Mouse (Mus musculus) C2C12 (cell line): ENCODE measurements around the gene Nlk.

Experiments
- CEBPB ChIP-seq: IDR thresholded peaks from one replicate; pipeline ENCODE4 v1.6.1; 2011; ENCODE audit warnings: low read depth, mild to moderate bottlenecking, control low read depth, moderate library complexity
- CTCF ChIP-seq: IDR thresholded peaks from one replicate; pipeline ENCODE4 v1.5.1; 2011; ENCODE audit not compliant: control insufficient read depth, insufficient read depth, insufficient read length
- FOSL1 ChIP-seq: IDR thresholded peaks from one replicate; pipeline ENCODE4 v1.8.0; 2011; ENCODE audit warnings: mild to moderate bottlenecking, low read length; ENCODE audit not compliant: poor library complexity, insufficient read depth, severe bottlenecking
- MAX ChIP-seq: IDR thresholded peaks from one replicate; pipeline ENCODE4 v1.6.1; 2011; ENCODE audit warnings: mild to moderate bottlenecking, control low read depth
- MYOD1 ChIP-seq: IDR thresholded peaks from one replicate; pipeline ENCODE4 v1.6.1; 2011; ENCODE audit warnings: low read depth; ENCODE audit not compliant: control insufficient read depth, insufficient read length
- USF1 ChIP-seq: IDR thresholded peaks from one replicate; pipeline ENCODE4 v1.6.1; 2011; ENCODE audit warnings: low read depth, mild to moderate bottlenecking, control low read depth, moderate library complexity

DNA sequence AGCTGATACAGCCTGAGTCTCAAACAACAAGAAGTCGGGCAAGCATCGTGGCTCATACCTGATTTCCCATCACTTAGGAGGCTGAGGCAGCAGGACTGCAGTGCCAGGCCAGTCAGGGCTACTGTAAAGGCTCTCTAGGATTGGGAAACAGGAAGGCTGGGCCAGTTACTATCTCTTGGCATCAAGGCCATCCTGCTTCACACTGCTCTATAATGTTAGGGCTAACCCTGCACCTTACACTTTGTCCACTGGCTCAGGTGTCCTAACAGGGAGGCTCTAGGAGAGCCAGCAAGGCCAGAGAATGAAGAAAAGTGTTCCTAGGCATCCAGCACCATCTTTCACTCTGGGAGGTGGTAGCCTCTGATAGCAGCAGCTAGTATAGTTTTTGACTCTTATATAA is 64.4 kb downstream of the Nlk start:
- TF ChIP-seq CTCF (no peak), MAX (no peak), CEBPB (no peak), USF1 (no peak), MYOD1 (no peak), FOSL1 (no peak)
